Comparison of ENCODE assay signal across 19 mouse cellular contexts in the genomic region with DNA sequence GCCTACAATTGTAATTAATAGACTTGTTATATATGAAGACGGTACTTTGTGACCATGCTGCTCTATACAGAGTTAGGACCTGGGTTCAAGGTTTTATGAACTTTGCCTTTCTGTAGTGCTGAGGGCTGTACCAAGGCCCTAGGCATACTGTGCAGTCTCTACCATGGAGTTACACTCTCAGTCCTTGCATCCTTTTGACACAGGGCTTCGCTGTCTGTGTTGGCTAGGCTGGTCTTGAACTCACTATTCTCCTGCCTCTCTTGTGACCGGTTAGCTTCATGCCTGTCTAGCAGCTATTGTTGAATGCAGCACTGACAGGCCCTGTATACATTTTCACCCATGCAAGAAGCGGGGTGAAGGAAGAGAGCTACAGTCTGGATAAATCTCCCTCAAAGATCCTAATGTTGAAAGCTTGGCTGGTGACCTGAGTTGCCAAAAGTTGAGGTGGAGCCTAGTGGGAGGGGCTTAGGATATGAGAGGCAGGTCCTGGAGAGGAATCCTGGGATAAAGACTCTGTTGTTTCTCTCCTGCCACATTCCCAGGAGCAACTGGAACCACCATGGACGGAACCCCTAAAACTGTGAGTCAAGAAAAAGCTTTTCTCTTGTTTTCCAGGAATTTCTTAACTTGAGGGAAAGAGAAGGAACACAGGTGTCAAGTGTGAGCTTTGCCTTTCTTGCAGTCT.
"Had no signal": no experiment of that assay in that cellular context is flagged by ENCODE, and none has a peak within 500 bp of the region (broad histone marks: within the 10 kb centered on the region; RNA-seq: fewer than 3 reads in every experiment).

No protein-coding gene starts in this region.

- DNase-seq: lung, adult 18-20 months; lung, embryonic 14.5 days; lung, postnatal 10 days; lung, postnatal 4 days; midbrain, embryonic 14.5 days; retina, postnatal 1 day; right cerebral cortex, adult 18-20 months; right cerebral cortex, postnatal 25 days; right cerebral cortex, postnatal 4 days; spleen, adult 18-20 months; thymus, adult 2 months; thymus, postnatal 25 days; thymus, postnatal 4 days had no signal

- H3K9me3 ChIP-seq: midbrain, embryonic 10.5 days; midbrain, embryonic 12.5 days; neural tube, embryonic 13.5 days; neural tube, embryonic 15.5 days had no signal

- H3K4me2 ChIP-seq: lung, embryonic 14.5 days; midbrain, embryonic 12.5 days; neural tube, embryonic 13.5 days; neural tube, embryonic 15.5 days had no signal

- H3K36me3 ChIP-seq: midbrain, embryonic 12.5 days; neural tube, embryonic 13.5 days; neural tube, embryonic 15.5 days had no signal

- H3K27me3 ChIP-seq: midbrain, embryonic 12.5 days; neural tube, embryonic 13.5 days; neural tube, embryonic 15.5 days had no signal

- H3K4me1 ChIP-seq: midbrain, embryonic 10.5 days; midbrain, embryonic 12.5 days; neural tube, embryonic 13.5 days had no signal

- H3K27ac ChIP-seq: midbrain, embryonic 10.5 days; midbrain, embryonic 12.5 days; neural tube, embryonic 13.5 days; neural tube, embryonic 15.5 days had no signal

- H3K9ac ChIP-seq: lung, embryonic 14.5 days; midbrain, embryonic 12.5 days; neural tube, embryonic 13.5 days; neural tube, embryonic 15.5 days had no signal

- ATAC-seq: midbrain, embryonic 16.5 days had no signal

- H3K4me3 ChIP-seq: midbrain, embryonic 10.5 days; midbrain, embryonic 12.5 days; myocyte; neural tube, embryonic 13.5 days; neural tube, embryonic 15.5 days had no signal
